ENCODE assay signal across 22 mouse cellular contexts in genomic region chr7:45323069-45323468, GRCm38 (mm10). TPM values are rescaled to one million over a fixed set of nuclear protein-coding genes. Genes with fewer than 3 reads are reported as not detected.
DNase-seq lines count a peak whose midpoint lies in the region; ATAC-seq and TF ChIP-seq lines count a peak whose summit lies in the region.
"Had no signal": no experiment of that assay in that cellular context is flagged by ENCODE, and none has a peak within 500 bp of the region (broad histone marks: within the 10 kb centered on the region; RNA-seq: fewer than 3 reads in every experiment).

No protein-coding gene starts in this region.

- ATAC-seq in intestine, embryonic 14.5 days (replicated peaks; ENCODE audit: low FRiP score, low TSS enrichment, low read depth), result peak; percentile 26
- peak; percentile 93 for ATAC-seq in intestine, embryonic 15.5 days
- peak; percentile 95 for ATAC-seq in intestine, postnatal 0 days
- ATAC-seq: forebrain, embryonic 13.5 days; forebrain, embryonic 15.5 days had no signal

- H3K27ac ChIP-seq in intestine, embryonic 14.5 days (ENCODE audit: low read depth), result no peak overlapping the region
- H3K27ac ChIP-seq in intestine, embryonic 15.5 days, result 0 out of 2 replicates have a peak overlapping the region, but pooled peaks have one; percentile 49
- peak overlapping the region; percentile 74 for H3K27ac ChIP-seq in intestine, postnatal 0 days (ENCODE audit: low read depth, low read length)
- H3K27ac ChIP-seq: embryonic facial prominence, embryonic 10.5 days; embryonic facial prominence, embryonic 12.5 days; forebrain, embryonic 13.5 days; forebrain, embryonic 15.5 days had no signal

- intact Hi-C loops in left cerebral cortex, postnatal 25 days (cut with DNase I), result no loop called here

- H3K27me3 ChIP-seq in intestine, embryonic 14.5 days (replicated peaks; ENCODE audit: control insufficient read depth, insufficient read depth, low read length), result no peaks in the 10 kb centered on the region
- H3K27me3 ChIP-seq in intestine, embryonic 15.5 days (replicated peaks), result no peaks in the 10 kb centered on the region
- no peaks in the 10 kb centered on the region for H3K27me3 ChIP-seq in intestine, postnatal 0 days (replicated peaks; ENCODE audit: control insufficient read depth, insufficient read depth, low read length)
- H3K27me3 ChIP-seq: embryonic facial prominence, embryonic 12.5 days; forebrain, embryonic 13.5 days; forebrain, embryonic 15.5 days had no signal

- no peak overlapping the region for H3K4me2 ChIP-seq in intestine, embryonic 14.5 days (ENCODE audit: low read length)
- peak overlapping the region; percentile 12; the same call in 1 of the 2 replicates for H3K4me2 ChIP-seq in intestine, embryonic 15.5 days (replicated peaks)
- no peak overlapping the region for H3K4me2 ChIP-seq in intestine, postnatal 0 days (replicated peaks; ENCODE audit: low read depth)
- H3K4me2 ChIP-seq: embryonic facial prominence, embryonic 12.5 days; forebrain, embryonic 13.5 days; forebrain, embryonic 15.5 days had no signal

- no peaks in the 10 kb centered on the region for H3K4me1 ChIP-seq in intestine, embryonic 14.5 days (replicated peaks; ENCODE audit: control insufficient read depth, insufficient read depth, low read length)
- 0 out of 2 replicates have a peak, but pooled peaks cover 3% of the 10 kb centered on the region for H3K4me1 ChIP-seq in intestine, embryonic 15.5 days (replicated peaks)
- H3K4me1 ChIP-seq in intestine, postnatal 0 days (replicated peaks; ENCODE audit: control insufficient read depth, insufficient read depth, low read length), result peaks cover 2% of the 10 kb centered on the region; the same call in 1 of the 2 replicates
- H3K4me1 ChIP-seq: embryonic facial prominence, embryonic 10.5 days; embryonic facial prominence, embryonic 12.5 days; forebrain, embryonic 13.5 days; forebrain, embryonic 15.5 days had no signal

- 0 out of 2 replicates have a peak, but pooled peaks cover 2% of the 10 kb centered on the region for H3K9me3 ChIP-seq in intestine, embryonic 14.5 days (ENCODE audit: control insufficient read depth, low read length)
- no peaks in the 10 kb centered on the region for H3K9me3 ChIP-seq in intestine, embryonic 15.5 days
- no peaks in the 10 kb centered on the region for H3K9me3 ChIP-seq in intestine, postnatal 0 days (ENCODE audit: control insufficient read depth)
- H3K9me3 ChIP-seq: embryonic facial prominence, embryonic 12.5 days; forebrain, embryonic 13.5 days; forebrain, embryonic 15.5 days had no signal

- peaks cover 26% of the 10 kb centered on the region for H3K36me3 ChIP-seq in intestine, embryonic 14.5 days (ENCODE audit: control insufficient read depth, insufficient read depth, low read length)
- peaks cover 25% of the 10 kb centered on the region for H3K36me3 ChIP-seq in intestine, embryonic 15.5 days
- H3K36me3 ChIP-seq in intestine, postnatal 0 days (ENCODE audit: control insufficient read depth, insufficient read depth), result peaks cover 56% of the 10 kb centered on the region
- H3K36me3 ChIP-seq: forebrain, embryonic 15.5 days had no signal

- TF ChIP-seq CTCF in intestine, postnatal 0 days (IDR thresholded peaks at IDR 0.05; ENCODE audit: low read depth), result peak; percentile 23

- no peak overlapping the region for H3K4me3 ChIP-seq in intestine, embryonic 14.5 days (ENCODE audit: low read depth, low read length)
- H3K4me3 ChIP-seq in intestine, embryonic 15.5 days (replicated peaks), result no peak overlapping the region
- H3K4me3 ChIP-seq in intestine, postnatal 0 days (ENCODE audit: low read depth, low read length), result no peak overlapping the region
- H3K4me3 ChIP-seq: embryonic facial prominence, embryonic 10.5 days; embryonic facial prominence, embryonic 12.5 days; forebrain, embryonic 13.5 days; forebrain, embryonic 15.5 days had no signal

- H3K9ac ChIP-seq in intestine, embryonic 14.5 days (ENCODE audit: low read length), result no peak overlapping the region
- H3K9ac ChIP-seq in intestine, embryonic 15.5 days, result no peak overlapping the region
- H3K9ac ChIP-seq in intestine, postnatal 0 days (ENCODE audit: low read depth, low read length), result no peak overlapping the region
- H3K9ac ChIP-seq: embryonic facial prominence, embryonic 12.5 days; forebrain, embryonic 13.5 days; forebrain, embryonic 15.5 days had no signal

- no peak for DNase-seq in intestine, embryonic 14.5 days (ENCODE audit: low spot score)
- DNase-seq in left cerebral cortex, postnatal 25 days (ENCODE audit: low spot score in 2 of 2), result no peak
- no peak for DNase-seq in lung, postnatal 25 days (ENCODE audit: low spot score)
- no peak for DNase-seq in spleen, adult 12 weeks (ENCODE audit: low spot score)
- DNase-seq: adrenal gland, adult 8-10 months; adrenal gland, postnatal 14 days; adrenal gland, postnatal 36 days; cerebellum, adult 11-12 months; cerebellum, adult 2 months; cerebellum, adult 9-10 months; cerebellum, postnatal 10 days; cerebellum, postnatal 25 days had no signal

- 56% methylated on average over 5 of the region's 5 CpGs for WGBS in intestine, embryonic 14.5 days
- 57% methylated on average over 5 of the region's 5 CpGs for WGBS in intestine, embryonic 15.5 days
- WGBS in intestine, postnatal 0 days, result 43% methylated on average over 5 of the region's 5 CpGs

RNA-seq across cellular contexts. Expression of gene Trpm4, which starts 10.5 kb away (rescaled TPM):
- polyA plus RNA-seq in intestine, embryonic 14.5 days (2014; fragmentation: Nextera tagmentation; extraction: Ambion mirVana), result 18.7 and 21.3 TPM in 2 replicates
- polyA plus RNA-seq in intestine, embryonic 15.5 days (2015; fragmentation: Nextera tagmentation; extraction: Ambion mirVana), result 20.4 and 29.1 TPM in 2 replicates
- 49.4 and 55.1 TPM in 2 replicates for polyA plus RNA-seq in intestine, postnatal 0 days (2015; fragmentation: Nextera tagmentation; extraction: Ambion mirVana)
- 10 to 100 TPM; 13.2 to 24.9 TPM for total RNA-seq in left cerebral cortex, postnatal 25 days (2021)

RNA-seq across cellular contexts. Expression of gene Hrc, which starts 12.0 kb away (rescaled TPM):
- 0.58 and 0.63 TPM in 2 replicates for polyA plus RNA-seq in intestine, embryonic 14.5 days (2014; fragmentation: Nextera tagmentation; extraction: Ambion mirVana)
- 0.97 and 1.2 TPM in 2 replicates for polyA plus RNA-seq in intestine, embryonic 15.5 days (2015; fragmentation: Nextera tagmentation; extraction: Ambion mirVana)
- polyA plus RNA-seq in intestine, postnatal 0 days (2015; fragmentation: Nextera tagmentation; extraction: Ambion mirVana), result 0.76 and 0.88 TPM in 2 replicates
- under 1 TPM; 0.23 to 0.94 TPM for total RNA-seq in left cerebral cortex, postnatal 25 days (2021)
- total RNA-seq: MEL had no signal
- polyA plus RNA-seq: forebrain, embryonic 11.5 days had no signal

RNA-seq across cellular contexts. Expression of gene Ppfia3, which starts 43.8 kb away (rescaled TPM):
- polyA plus RNA-seq in intestine, embryonic 14.5 days (2014; fragmentation: Nextera tagmentation; extraction: Ambion mirVana), result 5.5 and 5.8 TPM in 2 replicates
- polyA plus RNA-seq in intestine, embryonic 15.5 days (2015; fragmentation: Nextera tagmentation; extraction: Ambion mirVana), result 5.6 and 6.9 TPM in 2 replicates
- 24.5 and 24.8 TPM in 2 replicates for polyA plus RNA-seq in intestine, postnatal 0 days (2015; fragmentation: Nextera tagmentation; extraction: Ambion mirVana)
- total RNA-seq in left cerebral cortex, postnatal 25 days (2021), result 100 to 1,000 TPM; 151 to 152 TPM

RNA-seq across cellular contexts. Expression of gene Slc6a21, which starts 45.8 kb away (rescaled TPM):
- not detected in 2 replicates for polyA plus RNA-seq in intestine, embryonic 14.5 days (2014; fragmentation: Nextera tagmentation; extraction: Ambion mirVana)
- not detected in 2 replicates for polyA plus RNA-seq in intestine, embryonic 15.5 days (2015; fragmentation: Nextera tagmentation; extraction: Ambion mirVana)
- polyA plus RNA-seq in intestine, postnatal 0 days (2015; fragmentation: Nextera tagmentation; extraction: Ambion mirVana), result not detected in 2 replicates
- under 1 TPM in 1 of 2 experiments, not detected in 1; 0.23 TPM for total RNA-seq in left cerebral cortex, postnatal 25 days (2021)
- total RNA-seq: adrenal gland, postnatal 14 days; MEL had no signal
- polyA plus RNA-seq: C2C12; cerebellum, adult 2 months; embryonic facial prominence, embryonic 10.5 days; embryonic facial prominence, embryonic 12.5 days; embryonic facial prominence, embryonic 14.5 days; forebrain, embryonic 11.5 days; forebrain, embryonic 13.5 days; forebrain, embryonic 15.5 days had no signal

RNA-seq across cellular contexts. Expression of gene Lin7b, which starts 47.3 kb away (rescaled TPM):
- polyA plus RNA-seq in intestine, embryonic 14.5 days (2014; fragmentation: Nextera tagmentation; extraction: Ambion mirVana), result 3.0 and 3.2 TPM in 2 replicates
- polyA plus RNA-seq in intestine, embryonic 15.5 days (2015; fragmentation: Nextera tagmentation; extraction: Ambion mirVana), result 1.9 and 2.4 TPM in 2 replicates
- polyA plus RNA-seq in intestine, postnatal 0 days (2015; fragmentation: Nextera tagmentation; extraction: Ambion mirVana), result 3.4 TPM in 2 replicates
- total RNA-seq in left cerebral cortex, postnatal 25 days (2021), result 100 to 1,000 TPM; 170 to 176 TPM

Comparison
In these comparisons a context has a peak if more than half of its experiments do, and no peak if none do; other contexts are left out.
1. ATAC-seq: peak in every context shown above with its lines; median percentile 95 in intestine, postnatal 0 days; 93 in intestine, embryonic 15.5 days; 26 in intestine, embryonic 14.5 days.